Mouse (Mus musculus): ENCODE measurements around the gene Med13l. TPM values are rescaled to one million over a fixed set of nuclear protein-coding genes. Genes with fewer than 3 reads are reported as not detected.

Med13l gene
- polyA plus RNA-seq, 1 experiment, result 21.4 TPM

GRCm38 (mm10) chr5:118706009-118706408, 145.5 kb downstream of the Med13l start:
- H3K4me1 ChIP-seq (ENCODE audit: control insufficient read depth, insufficient read depth, low read length), result peaks cover 50% of the 10 kb centered on the region
- TF ChIP-seq POLR2A (IDR thresholded peaks at IDR 0.05; ENCODE audit: borderline replicate concordance, extremely low read depth, low read depth, low read length), result no peak
- TF ChIP-seq CTCF (IDR thresholded peaks at IDR 0.05; ENCODE audit: insufficient read depth, low read length), result no peak
- no peak overlapping the region for H3K4me3 ChIP-seq (replicated peaks; ENCODE audit: extremely low read depth, low read depth, low read length)
- DNase-seq, result no peak
- WGBS, result 65% methylated on average over 6 of the region's 6 CpGs

GRCm38 (mm10) chr5:118706414-118706813, 145.9 kb downstream of the Med13l start:
- Histone ChIP-seq H3K4me3 (replicated peaks; ENCODE audit: extremely low read depth, low read depth, low read length) (no peak overlapping the region), H3K4me1 (ENCODE audit: control insufficient read depth, insufficient read depth, low read length) (peaks cover 46% of the 10 kb centered on the region)
- no peak for DNase-seq
- TF ChIP-seq POLR2A (IDR thresholded peaks at IDR 0.05; ENCODE audit: borderline replicate concordance, extremely low read depth, low read depth, low read length), result no peak
- TF ChIP-seq CTCF (IDR thresholded peaks at IDR 0.05; ENCODE audit: insufficient read depth, low read length), result no peak
- 73% methylated on average over 3 of the region's 3 CpGs for WGBS

- WGBS, result 50% methylated on average over 5 of the region's 5 CpGs
- Histone ChIP-seq H3K4me1 (ENCODE audit: control insufficient read depth, insufficient read depth, low read length) (peaks cover 44% of the 10 kb centered on the region), H3K4me3 (replicated peaks; ENCODE audit: extremely low read depth, low read depth, low read length) (no peak overlapping the region)
- TF ChIP-seq CTCF (IDR thresholded peaks at IDR 0.05; ENCODE audit: insufficient read depth, low read length), result no peak
- no peak for TF ChIP-seq POLR2A (IDR thresholded peaks at IDR 0.05; ENCODE audit: borderline replicate concordance, extremely low read depth, low read depth, low read length)
- no peak for DNase-seq
Observed at GRCm38 (mm10) chr5:118707501-118707900, 147.0 kb downstream of the Med13l start.

GRCm38 (mm10) chr5:118708215-118708949, 147.9 kb downstream of the Med13l start:
- 60% methylated on average over 16 of the region's 16 CpGs for WGBS
- peak; percentile 71 for DNase-seq
- H3K4me1 ChIP-seq (ENCODE audit: control insufficient read depth, insufficient read depth, low read length), result peaks cover 40% of the 10 kb centered on the region
- TF ChIP-seq POLR2A (IDR thresholded peaks at IDR 0.05; ENCODE audit: borderline replicate concordance, extremely low read depth, low read depth, low read length) (no peak), CTCF (IDR thresholded peaks at IDR 0.05; ENCODE audit: insufficient read depth, low read length) (peak; percentile 84)
- H3K4me3 ChIP-seq (replicated peaks; ENCODE audit: extremely low read depth, low read depth, low read length), result no peak overlapping the region

- Histone ChIP-seq H3K4me3 (replicated peaks; ENCODE audit: extremely low read depth, low read depth, low read length) (no peak overlapping the region), H3K4me1 (ENCODE audit: control insufficient read depth, insufficient read depth, low read length) (peaks cover 40% of the 10 kb centered on the region)
- TF ChIP-seq CTCF (IDR thresholded peaks at IDR 0.05; ENCODE audit: insufficient read depth, low read length), result no peak
- TF ChIP-seq POLR2A (IDR thresholded peaks at IDR 0.05; ENCODE audit: borderline replicate concordance, extremely low read depth, low read depth, low read length), result no peak
- WGBS, result 31% methylated on average over 7 of the region's 7 CpGs
- DNase-seq, result peak; percentile 34
Observed at GRCm38 (mm10) chr5:118709847-118710251, 149.4 kb downstream of the Med13l start.

- no peak overlapping the region for H3K4me3 ChIP-seq (replicated peaks; ENCODE audit: extremely low read depth, low read depth, low read length)
- peaks cover 15% of the 10 kb centered on the region for H3K4me1 ChIP-seq (ENCODE audit: control insufficient read depth, insufficient read depth, low read length)
- no peak for TF ChIP-seq POLR2A (IDR thresholded peaks at IDR 0.05; ENCODE audit: borderline replicate concordance, extremely low read depth, low read depth, low read length)
- TF ChIP-seq CTCF (IDR thresholded peaks at IDR 0.05; ENCODE audit: insufficient read depth, low read length), result no peak
- 92% methylated on average over 7 of the region's 7 CpGs for WGBS
- DNase-seq, result no peak
Observed at GRCm38 (mm10) chr5:118715518-118715917, 155.0 kb downstream of the Med13l start.

- WGBS, result 69% methylated on average over 14 of the region's 14 CpGs
- TF ChIP-seq POLR2A (IDR thresholded peaks at IDR 0.05; ENCODE audit: borderline replicate concordance, extremely low read depth, low read depth, low read length), result no peak
- TF ChIP-seq CTCF (IDR thresholded peaks at IDR 0.05; ENCODE audit: insufficient read depth, low read length), result no peak
- peaks cover 12% of the 10 kb centered on the region for H3K4me1 ChIP-seq (ENCODE audit: control insufficient read depth, insufficient read depth, low read length)
- H3K4me3 ChIP-seq (replicated peaks; ENCODE audit: extremely low read depth, low read depth, low read length), result no peak overlapping the region
- DNase-seq, result no peak
Observed at GRCm38 (mm10) chr5:118716295-118717271, 156.1 kb downstream of the Med13l start.

- TF ChIP-seq CTCF (IDR thresholded peaks at IDR 0.05; ENCODE audit: insufficient read depth, low read length) (no peak), POLR2A (IDR thresholded peaks at IDR 0.05; ENCODE audit: borderline replicate concordance, extremely low read depth, low read depth, low read length) (no peak)
- peaks cover 13% of the 10 kb centered on the region for H3K4me1 ChIP-seq (ENCODE audit: control insufficient read depth, insufficient read depth, low read length)
- no peak for DNase-seq
- no peak overlapping the region for H3K4me3 ChIP-seq (replicated peaks; ENCODE audit: extremely low read depth, low read depth, low read length)
- 54% methylated on average over 10 of the region's 10 CpGs for WGBS
Observed at GRCm38 (mm10) chr5:118717456-118717855, 157.0 kb downstream of the Med13l start.

- 90% methylated on average over 6 of the region's 6 CpGs for WGBS
- no peak for DNase-seq
- no peak overlapping the region for H3K4me3 ChIP-seq (replicated peaks; ENCODE audit: extremely low read depth, low read depth, low read length)
- H3K4me1 ChIP-seq (ENCODE audit: control insufficient read depth, insufficient read depth, low read length), result peaks cover 13% of the 10 kb centered on the region
- no peak for TF ChIP-seq POLR2A (IDR thresholded peaks at IDR 0.05; ENCODE audit: borderline replicate concordance, extremely low read depth, low read depth, low read length)
- TF ChIP-seq CTCF (IDR thresholded peaks at IDR 0.05; ENCODE audit: insufficient read depth, low read length), result no peak
Observed at GRCm38 (mm10) chr5:118718070-118718469, 157.6 kb downstream of the Med13l start.
